Mouse (Mus musculus) megakaryocyte, embryonic 14.5 days (primary cell): ENCODE measurements around the gene Anp32e.

Source experiments
- FLI1 ChIP-seq: IDR thresholded peaks from 2 replicates; pipeline ENCODE4 v1.6.1; 2012; ENCODE audit warnings: low read length, inconsistent platforms, mixed read lengths
- GATA1 ChIP-seq: IDR thresholded peaks from 3 replicates; pipeline ENCODE4 v1.6.1; 2012; ENCODE audit warnings: mixed read lengths, low read length, inconsistent platforms, borderline replicate concordance

DNA sequence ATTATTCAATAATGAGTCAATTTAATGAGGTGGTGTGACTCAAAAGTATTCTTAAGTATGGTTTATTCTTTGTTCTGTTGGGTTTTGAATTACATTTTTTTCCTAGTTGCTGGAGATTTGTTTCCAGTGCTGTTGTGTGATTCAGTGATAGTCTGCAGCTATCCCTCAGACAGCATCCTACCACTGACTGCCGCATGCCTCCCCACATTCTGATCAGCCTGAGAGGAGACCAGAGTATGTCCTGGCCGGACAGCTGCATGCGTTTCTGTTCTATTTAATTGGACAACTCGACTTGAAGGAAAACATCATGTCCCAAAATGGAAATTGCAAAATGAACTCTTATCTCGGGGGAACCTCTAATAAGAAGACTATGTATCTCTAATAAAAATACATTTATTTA lies 19.3 kb downstream of the Anp32e start:
- TF ChIP-seq GATA1 = no peak
- no peak for TF ChIP-seq FLI1
